Mouse (Mus musculus): ENCODE results near the gene Ube2dnl2. TPM values are rescaled to one million over a fixed set of nuclear protein-coding genes. Genes with fewer than 3 reads are reported as not detected.

The Ube2dnl2 gene
- polyA plus RNA-seq (2016; fragmentation: Nextera tagmentation; extraction: Ambion mirVana) = not detected in 2 replicates

DNA sequence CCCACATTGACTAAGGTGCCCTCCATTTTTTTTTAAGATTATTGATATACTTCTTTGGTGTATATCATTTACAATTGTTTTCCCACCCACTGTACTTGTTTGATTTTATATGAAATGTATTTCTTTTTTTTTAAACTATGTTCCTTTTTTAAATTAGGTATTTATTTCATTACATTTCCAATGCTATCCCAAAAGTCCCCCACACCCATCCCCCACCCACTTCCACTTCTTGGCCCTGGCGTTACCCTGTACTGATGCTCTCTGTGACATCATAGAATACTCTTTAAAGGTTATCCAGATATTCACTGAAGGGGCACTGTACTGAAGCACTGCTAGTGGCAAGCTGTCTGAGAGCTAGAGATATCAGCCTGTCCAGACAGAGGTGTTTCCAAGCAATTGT, at the start of gene Ube2dnl2:
TSS of gene Ube2dnl2 (plus strand) at position 301 of the 400 bp plus-strand sequence.
- no peaks in the 10 kb centered on the region for H3K36me3 ChIP-seq
- no peaks in the 10 kb centered on the region for H3K27me3 ChIP-seq (ENCODE audit: insufficient read depth, poor library complexity, severe bottlenecking)

DNA sequence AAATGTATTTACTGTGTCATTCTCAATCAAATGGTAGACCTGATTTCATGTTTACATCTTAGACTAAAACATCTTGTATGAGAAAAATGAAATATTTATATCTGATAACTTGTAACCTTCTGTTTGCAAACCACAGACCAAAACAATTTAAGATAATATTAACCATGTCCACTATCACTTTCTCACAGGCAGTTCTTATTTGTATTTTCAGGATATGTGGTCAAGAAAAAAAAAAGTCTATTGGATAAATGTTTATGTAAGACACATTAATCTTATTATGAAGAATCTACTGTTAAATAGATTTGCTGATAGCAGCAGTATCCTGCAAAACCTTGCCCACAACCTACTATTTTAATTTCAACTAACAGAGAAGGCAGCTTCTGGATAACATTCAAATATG, 11.9 kb upstream of the Ube2dnl2 start:
- H3K36me3 ChIP-seq = no peaks in the 10 kb centered on the region
- H3K27ac ChIP-seq = no peak overlapping the region
- no peaks in the 10 kb centered on the region for H3K9me3 ChIP-seq
- H3K27me3 ChIP-seq (ENCODE audit: insufficient read depth, poor library complexity, severe bottlenecking) = no peaks in the 10 kb centered on the region
- H3K4me1 ChIP-seq (replicated peaks) = no peaks in the 10 kb centered on the region
- no peak overlapping the region for H3K4me3 ChIP-seq
- no peak for DNase-seq (ENCODE audit: low spot score)

More for the DNA sequence above, at the start of gene Ube2dnl2:
- Histone ChIP-seq H3K4me3 (no peak within 1 kb of the TSS), H3K9me3 (no peaks in the 10 kb centered on the region), H3K4me1 (replicated peaks) (no peaks in the 10 kb centered on the region), H3K27ac (no peak within 1 kb of the TSS)
- 87% methylated on average over 1 of the region's 1 CpGs for WGBS
- no peak for DNase-seq (ENCODE audit: low spot score)

DNA sequence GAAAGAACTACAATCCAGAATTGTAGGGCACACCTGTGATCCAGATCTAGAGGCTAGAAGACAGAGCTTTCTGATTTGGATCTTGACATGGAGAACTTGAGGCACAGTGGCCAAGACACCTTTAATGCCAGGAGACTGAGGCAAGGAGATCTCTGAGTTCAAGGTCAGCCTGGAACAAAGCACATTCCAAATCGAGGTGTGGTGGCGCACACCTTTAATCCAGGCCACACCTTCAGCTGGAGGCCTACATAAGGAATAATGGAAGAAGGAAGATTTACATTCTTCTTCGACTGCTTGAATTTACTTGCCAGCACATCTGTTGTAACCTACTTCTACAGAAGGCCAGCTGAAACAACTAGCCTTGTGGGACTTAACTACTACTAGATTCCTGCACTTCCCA, 9.9 kb upstream of the Ube2dnl2 start:
- Histone ChIP-seq H3K27me3 (ENCODE audit: insufficient read depth, poor library complexity, severe bottlenecking) (no peaks in the 10 kb centered on the region), H3K27ac (no peak overlapping the region), H3K4me1 (replicated peaks) (no peaks in the 10 kb centered on the region), H3K9me3 (no peaks in the 10 kb centered on the region), H3K4me3 (no peak overlapping the region), H3K36me3 (no peaks in the 10 kb centered on the region)
- no peak for DNase-seq (ENCODE audit: low spot score)
- 94% methylated on average over 3 of the region's 3 CpGs for WGBS

DNA sequence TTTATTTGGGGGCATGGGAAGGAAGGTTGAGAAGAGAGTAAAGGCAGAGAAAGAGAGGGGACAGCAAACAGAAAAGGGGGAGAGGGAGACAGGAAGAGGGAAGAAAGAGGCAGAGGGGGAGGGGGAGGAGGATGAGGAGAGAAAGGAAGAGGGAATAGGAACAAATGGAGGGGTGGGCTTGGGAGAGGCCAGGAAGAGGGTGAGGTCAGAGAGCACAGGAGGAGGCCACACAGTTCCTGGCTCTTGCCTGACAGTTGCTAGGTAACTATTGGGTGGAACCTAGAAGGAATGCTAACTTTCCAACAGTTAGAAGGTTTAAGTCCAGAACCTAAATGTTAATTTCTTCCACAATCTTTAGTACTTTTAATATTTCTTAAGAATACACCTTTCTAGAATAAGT, 4.0 kb upstream of the Ube2dnl2 start:
- Histone ChIP-seq H3K27ac (no peak overlapping the region), H3K9me3 (no peaks in the 10 kb centered on the region), H3K36me3 (no peaks in the 10 kb centered on the region), H3K4me1 (replicated peaks) (no peaks in the 10 kb centered on the region), H3K27me3 (ENCODE audit: insufficient read depth, poor library complexity, severe bottlenecking) (no peaks in the 10 kb centered on the region), H3K4me3 (no peak overlapping the region)
- no peak for DNase-seq (ENCODE audit: low spot score)

DNA sequence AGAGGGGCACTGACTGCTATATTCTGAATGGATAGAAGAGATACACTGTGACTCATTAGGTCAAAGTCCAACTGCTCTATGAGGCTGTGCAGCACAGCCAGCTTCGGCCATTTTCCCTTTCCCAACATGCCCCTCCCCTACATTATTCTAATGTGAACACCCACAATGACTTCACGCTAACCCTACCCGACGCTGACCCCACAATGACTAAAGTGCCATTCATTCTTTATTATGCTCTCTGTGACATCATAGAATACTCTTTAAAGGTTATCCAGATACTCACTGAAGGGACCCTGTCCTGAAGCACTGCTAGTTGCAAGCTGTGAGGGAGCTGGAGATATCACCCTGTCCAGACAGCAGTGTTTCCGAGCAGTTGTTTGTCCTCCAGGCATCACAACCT, 2.7 kb upstream of the Ube2dnl2 start, which contains the start of gene Ube2dnl1:
TSS of gene Ube2dnl1 (plus strand) at position 301 of the 400 bp plus-strand sequence.
- no peaks in the 10 kb centered on the region for H3K27me3 ChIP-seq (ENCODE audit: insufficient read depth, poor library complexity, severe bottlenecking)
- no peaks in the 10 kb centered on the region for H3K4me1 ChIP-seq (replicated peaks)
- no peaks in the 10 kb centered on the region for H3K9me3 ChIP-seq
- no peak for DNase-seq (ENCODE audit: low spot score)
- WGBS = 83% methylated on average over 5 of the region's 5 CpGs
- H3K4me3 ChIP-seq = no peak within 1 kb of the TSS
- no peaks in the 10 kb centered on the region for H3K36me3 ChIP-seq
- no peak within 1 kb of the TSS for H3K27ac ChIP-seq

DNA sequence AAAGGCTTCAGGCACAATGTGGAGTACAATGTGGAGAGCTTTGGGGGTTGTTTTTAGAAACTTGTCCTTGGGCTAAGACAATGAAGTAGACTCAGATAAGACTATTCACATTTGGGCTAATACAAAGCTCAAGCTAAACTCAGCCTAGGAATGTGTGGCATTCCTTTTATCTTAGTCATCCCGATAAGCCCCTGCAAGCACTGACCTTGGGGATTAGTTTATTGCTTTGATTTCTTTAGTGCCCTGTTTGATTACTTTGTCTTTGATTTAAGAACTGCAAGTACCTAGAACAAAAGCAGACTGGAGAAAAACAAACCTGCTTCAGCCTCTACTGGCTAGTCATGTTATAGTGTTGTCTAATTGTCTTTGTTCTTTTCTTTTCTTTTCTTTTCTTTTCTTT, 47.7 kb downstream of the Ube2dnl2 start:
- Histone ChIP-seq H3K36me3 (no peaks in the 10 kb centered on the region), H3K4me1 (replicated peaks) (no peaks in the 10 kb centered on the region), H3K27me3 (ENCODE audit: insufficient read depth, poor library complexity, severe bottlenecking) (no peaks in the 10 kb centered on the region), H3K4me3 (no peak overlapping the region), H3K9me3 (no peaks in the 10 kb centered on the region), H3K27ac (no peak overlapping the region)
- WGBS = 45% methylated on average over 1 of the region's 1 CpGs
- no peak for DNase-seq (ENCODE audit: low spot score)

Other genes starting within 250 kb of the Ube2dnl2 start
- not detected in 2 replicates for gene Ube2dnl1, start 2.6 kb upstream of the Ube2dnl2 start, polyA plus RNA-seq (2016; fragmentation: Nextera tagmentation; extraction: Ambion mirVana)

Measured in hindbrain, embryonic 10.5 days (tissue).